Mouse (Mus musculus): ENCODE measurements around the gene Xrcc4.

DNA sequence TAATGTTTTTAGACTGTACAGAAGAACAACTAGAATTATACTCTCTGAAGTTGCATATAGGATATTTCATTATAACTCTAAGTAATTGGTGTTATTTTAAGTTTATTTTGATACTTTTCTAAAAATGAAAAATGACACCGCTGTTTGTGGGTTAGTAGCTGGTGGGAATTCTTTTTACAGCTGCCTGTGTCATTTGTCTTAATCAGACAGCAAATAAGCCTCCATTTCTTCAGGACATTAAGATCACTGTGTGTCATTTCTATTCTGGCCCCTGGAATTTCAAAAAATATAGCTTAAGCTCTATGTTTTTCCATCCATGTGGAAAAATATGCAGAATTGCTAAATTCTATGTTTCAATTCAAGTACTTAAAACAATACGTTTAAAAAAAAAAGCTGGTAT is 287.5 kb downstream of the Xrcc4 start:
- TF ChIP-seq CTCF (IDR thresholded peaks at IDR 0.05; ENCODE audit: low read depth, low read length) (no peak), TAL1 (conservative IDR thresholded peaks at IDR 0.05; ENCODE audit: low read depth, low read length) (no peak), POLR2AphosphoS5 (IDR thresholded peaks at IDR 0.05; ENCODE audit: insufficient replicate concordance, low read depth, low read length) (no peak), GATA1 (IDR thresholded peaks at IDR 0.05; ENCODE audit: borderline replicate concordance, low read length) (no peak)

Data from G1E (cell line).